In the genomic region with DNA sequence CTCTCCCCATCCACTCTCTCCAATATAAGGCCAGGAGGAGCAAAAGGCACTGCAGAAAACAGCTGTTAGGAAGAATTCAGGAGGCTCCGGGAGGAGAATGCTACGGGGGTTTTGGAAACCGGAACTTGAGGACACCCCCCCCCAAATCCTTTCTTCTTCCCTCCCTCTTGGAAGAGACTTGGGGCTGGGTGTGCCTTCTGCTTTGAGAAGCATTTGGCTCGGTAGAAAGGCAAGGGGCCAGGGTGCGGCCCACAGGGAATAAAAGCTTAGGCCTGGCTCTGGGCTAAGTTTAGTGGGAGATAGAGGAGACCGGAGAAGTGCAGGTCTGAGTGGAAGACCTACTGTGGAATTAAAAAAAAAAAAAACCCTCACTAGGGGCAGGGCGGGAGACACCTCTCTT, we compare ENCODE assay signal across 8 mouse cellular contexts.
A peak's percentile ranks its signal among the peaks of the same experiment; 100 is the strongest.
DNase-seq lines count a peak whose midpoint lies in the region; ATAC-seq and TF ChIP-seq lines count a peak whose summit lies in the region.

No protein-coding gene starts in this region.

- H3K4me2 ChIP-seq in midbrain, embryonic 12.5 days (replicated peaks) = peak overlapping the region; percentile 66

- no peak for ATAC-seq in midbrain, embryonic 12.5 days (ENCODE audit: low FRiP score, low read depth)

- intact Hi-C loops in heart, postnatal 10 days (cut with DNase I) = loop anchor here (5.0 to 10.0 kb wide), 3 partner anchors 88 to 1767 kb away; partner anchors contain the start of gene Jak1

- peak overlapping the region; percentile 81 for H3K9ac ChIP-seq in midbrain, embryonic 12.5 days (replicated peaks)

- H3K27ac ChIP-seq in forebrain, embryonic 10.5 days = peak overlapping the region; percentile 96
- no peak overlapping the region for H3K27ac ChIP-seq in midbrain, embryonic 12.5 days (replicated peaks)

- H3K4me1 ChIP-seq in E14TG2a.4 (replicated peaks; ENCODE audit: low read depth, low read length) = peaks cover 63% of the 10 kb centered on the region
- H3K4me1 ChIP-seq in forebrain, embryonic 10.5 days = peaks cover 36% of the 10 kb centered on the region
- H3K4me1 ChIP-seq in midbrain, embryonic 12.5 days = peaks cover 28% of the 10 kb centered on the region

- no peak for TF ChIP-seq CTCF in E14TG2a.4 (conservative IDR thresholded peaks at IDR 0.05; ENCODE audit: low read length)

- peak overlapping the region; percentile 93 for H3K4me3 ChIP-seq in E14TG2a.4 (replicated peaks; ENCODE audit: low read length)
- H3K4me3 ChIP-seq in forebrain, embryonic 10.5 days = peak overlapping the region; percentile 87
- H3K4me3 ChIP-seq in midbrain, embryonic 12.5 days = peak overlapping the region; percentile 79

- H3K36me3 ChIP-seq in E14TG2a.4 (ENCODE audit: insufficient read depth, low read length) = peaks cover 27% of the 10 kb centered on the region
- H3K36me3 ChIP-seq in forebrain, embryonic 10.5 days (replicated peaks) = peaks cover 5% of the 10 kb centered on the region; the same call in 1 of the 2 replicates
- peaks cover 4% of the 10 kb centered on the region; the same call in 1 of the 2 replicates for H3K36me3 ChIP-seq in midbrain, embryonic 12.5 days

- H3K27me3 ChIP-seq in E14TG2a.4 (ENCODE audit: insufficient read depth, low read length) = no peaks in the 10 kb centered on the region
- H3K27me3 ChIP-seq in forebrain, embryonic 10.5 days (ENCODE audit: poor library complexity, severe bottlenecking) = peaks cover 8% of the 10 kb centered on the region
- H3K27me3 ChIP-seq in midbrain, embryonic 12.5 days = no peaks in the 10 kb centered on the region

- peak; percentile 80 for DNase-seq in adrenal gland, postnatal 10 days
- DNase-seq in forebrain, embryonic 10.5 days (ENCODE audit: extremely low spot score, low spot score) = no peak
- peak; percentile 82 to 84 for DNase-seq in heart, postnatal 10 days
- DNase-seq in kidney, postnatal 4 days = peak; percentile 54 to 66
- peak; percentile 57 for DNase-seq in urinary bladder, postnatal 25 days (ENCODE audit: low spot score)
- DNase-seq in layer of hippocampus, postnatal 36 days = no peak

- H3K9me3 ChIP-seq in E14TG2a.4 (ENCODE audit: low read length) = no peaks in the 10 kb centered on the region
- no peaks in the 10 kb centered on the region for H3K9me3 ChIP-seq in forebrain, embryonic 10.5 days
- no peaks in the 10 kb centered on the region for H3K9me3 ChIP-seq in midbrain, embryonic 12.5 days

- 18% methylated on average over 7 of the region's 7 CpGs for WGBS in forebrain, embryonic 10.5 days
- WGBS in midbrain, embryonic 12.5 days = 11% methylated on average over 7 of the region's 7 CpGs

Comparison
In these comparisons a context has a peak if more than half of its experiments do, and no peak if none do; other contexts are left out.
1. DNase-seq: peak in adrenal gland, postnatal 10 days (single experiment), heart, postnatal 10 days (2 of 2), kidney, postnatal 4 days (2 of 2) and urinary bladder, postnatal 25 days (single experiment); none in forebrain, embryonic 10.5 days (single experiment) and layer of hippocampus, postnatal 36 days (0 of 2).
2. Peak in every context shown above with its lines, with median percentiles within 50 percentile points of each other: H3K4me3 ChIP-seq.